Mouse (Mus musculus): ENCODE measurements around the gene Alpk3. TPM values are rescaled to one million over a fixed set of nuclear protein-coding genes. Genes with fewer than 3 reads are reported as not detected.

Gene Alpk3
- total and polyA plus RNA-seq, 3 experiments: 3.9 to 13.8 (median 7.7) TPM

DNA sequence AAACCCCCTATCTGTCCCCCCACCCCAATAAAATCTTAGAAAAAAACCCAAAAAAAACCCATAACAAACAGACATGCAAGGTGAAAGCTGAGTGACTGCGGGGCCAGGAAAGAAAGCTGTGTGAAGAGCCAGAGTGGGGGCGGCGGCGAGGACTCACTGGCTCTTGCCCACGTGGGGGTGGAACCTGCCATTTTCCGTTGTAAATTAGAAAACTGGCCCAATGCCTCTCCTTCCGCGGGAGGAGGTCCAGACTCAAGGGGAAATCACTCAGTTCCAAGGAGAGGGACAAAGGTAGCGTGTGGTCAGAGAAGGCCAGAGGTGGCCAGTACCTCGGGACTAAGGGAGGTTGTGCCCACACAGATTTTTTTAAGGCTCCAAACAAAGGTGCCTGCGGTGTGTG is 4.5 kb downstream of the Alpk3 start:
- no peaks in the 10 kb centered on the region for H3K9me3 ChIP-seq (replicated peaks)
- DNase-seq (ENCODE audit: low spot score): no peak
- H3K36me3 ChIP-seq (replicated peaks): peaks cover 37% of the 10 kb centered on the region
- no peaks in the 10 kb centered on the region for H3K27me3 ChIP-seq (ENCODE audit: insufficient read depth, low read length)
- TF ChIP-seq POLR2AphosphoS5 (IDR thresholded peaks at IDR 0.05; ENCODE audit: insufficient replicate concordance, low read depth, low read length) (no peak), GATA2 (IDR thresholded peaks at IDR 0.05; ENCODE audit: borderline replicate concordance, low read depth, low read length) (no peak), GATA1 (IDR thresholded peaks at IDR 0.05; ENCODE audit: borderline replicate concordance, low read length) (no peak), TAL1 (conservative IDR thresholded peaks at IDR 0.05; ENCODE audit: low read depth, low read length) (no peak), CTCF (IDR thresholded peaks at IDR 0.05; ENCODE audit: low read depth, low read length) (no peak)
- H3K4me1 ChIP-seq (ENCODE audit: insufficient read depth, low read depth, low read length): peaks cover 47% of the 10 kb centered on the region
- no peak overlapping the region for H3K4me3 ChIP-seq (ENCODE audit: low read depth, low read length)
- no peak for ATAC-seq (ENCODE audit: extremely low read depth, insufficient number of reproducible peaks, low FRiP score, poor library complexity, severe bottlenecking)

GRCm38 (mm10) chr7:81063332-81063731 is 5.9 kb downstream of the Alpk3 start:
- DNase-seq (ENCODE audit: low spot score): no peak
- peaks cover 33% of the 10 kb centered on the region for H3K4me1 ChIP-seq (ENCODE audit: insufficient read depth, low read depth, low read length)
- no peak for TF ChIP-seq GATA2 (IDR thresholded peaks at IDR 0.05; ENCODE audit: borderline replicate concordance, low read depth, low read length)
- TF ChIP-seq CTCF (IDR thresholded peaks at IDR 0.05; ENCODE audit: low read depth, low read length): no peak
- no peak for TF ChIP-seq GATA1 (IDR thresholded peaks at IDR 0.05; ENCODE audit: borderline replicate concordance, low read length)
- TF ChIP-seq POLR2AphosphoS5 (IDR thresholded peaks at IDR 0.05; ENCODE audit: insufficient replicate concordance, low read depth, low read length): no peak
- no peak for TF ChIP-seq TAL1 (conservative IDR thresholded peaks at IDR 0.05; ENCODE audit: low read depth, low read length)

GRCm38 (mm10) chr7:81066714-81067113 is 9.3 kb downstream of the Alpk3 start:
- TF ChIP-seq GATA2 (IDR thresholded peaks at IDR 0.05; ENCODE audit: borderline replicate concordance, low read depth, low read length) (no peak), TAL1 (conservative IDR thresholded peaks at IDR 0.05; ENCODE audit: low read depth, low read length) (no peak), CTCF (IDR thresholded peaks at IDR 0.05; ENCODE audit: low read depth, low read length) (no peak), GATA1 (IDR thresholded peaks at IDR 0.05; ENCODE audit: borderline replicate concordance, low read length) (no peak), POLR2AphosphoS5 (IDR thresholded peaks at IDR 0.05; ENCODE audit: insufficient replicate concordance, low read depth, low read length) (no peak)
- H3K4me1 ChIP-seq (ENCODE audit: insufficient read depth, low read depth, low read length): 0 out of 2 replicates have a peak, but pooled peaks cover 6% of the 10 kb centered on the region
- no peak overlapping the region for H3K4me3 ChIP-seq (ENCODE audit: low read depth, low read length)
- ATAC-seq (ENCODE audit: extremely low read depth, insufficient number of reproducible peaks, low FRiP score, poor library complexity, severe bottlenecking) (no peak), DNase-seq (ENCODE audit: low spot score) (no peak)
- H3K27me3 ChIP-seq (ENCODE audit: insufficient read depth, low read length): no peaks in the 10 kb centered on the region
- H3K36me3 ChIP-seq (replicated peaks): peaks cover 53% of the 10 kb centered on the region
- H3K9me3 ChIP-seq (replicated peaks): no peaks in the 10 kb centered on the region

More at GRCm38 (mm10) chr7:81063332-81063731, 5.9 kb downstream of the Alpk3 start:
- no peak for ATAC-seq (ENCODE audit: extremely low read depth, insufficient number of reproducible peaks, low FRiP score, poor library complexity, severe bottlenecking)
- H3K9me3 ChIP-seq (replicated peaks): no peaks in the 10 kb centered on the region
- peaks cover 45% of the 10 kb centered on the region for H3K36me3 ChIP-seq (replicated peaks)
- H3K27me3 ChIP-seq (ENCODE audit: insufficient read depth, low read length): no peaks in the 10 kb centered on the region
- H3K4me3 ChIP-seq (ENCODE audit: low read depth, low read length): no peak overlapping the region

DNA sequence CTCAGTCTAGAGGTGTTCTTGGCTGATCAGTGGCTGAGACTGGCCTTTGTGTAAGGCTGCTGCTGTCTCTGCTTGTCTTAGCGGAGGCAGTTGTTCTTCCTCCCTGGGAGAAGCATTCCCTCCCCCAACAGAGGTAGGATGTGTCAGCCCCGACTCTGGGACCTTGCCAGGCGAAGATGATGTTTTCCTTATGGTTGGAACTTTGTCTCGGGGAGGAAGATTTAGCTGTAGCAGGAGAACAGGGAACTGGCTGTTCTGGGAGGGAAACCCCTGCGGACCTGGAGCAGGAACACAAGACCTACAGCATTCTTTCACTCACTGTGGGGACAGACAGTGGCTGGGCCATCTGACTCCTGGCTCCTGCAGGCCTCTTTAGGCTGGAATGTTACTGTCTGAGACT is 15.1 kb downstream of the Alpk3 start:
- H3K9me3 ChIP-seq (replicated peaks): no peaks in the 10 kb centered on the region
- ATAC-seq (ENCODE audit: extremely low read depth, insufficient number of reproducible peaks, low FRiP score, poor library complexity, severe bottlenecking) (no peak), DNase-seq (ENCODE audit: low spot score) (no peak)
- peaks cover 56% of the 10 kb centered on the region for H3K36me3 ChIP-seq (replicated peaks)
- no peak for TF ChIP-seq GATA2 (IDR thresholded peaks at IDR 0.05; ENCODE audit: borderline replicate concordance, low read depth, low read length)
- no peak for TF ChIP-seq CTCF (IDR thresholded peaks at IDR 0.05; ENCODE audit: low read depth, low read length)
- no peak for TF ChIP-seq TAL1 (conservative IDR thresholded peaks at IDR 0.05; ENCODE audit: low read depth, low read length)
- TF ChIP-seq GATA1 (IDR thresholded peaks at IDR 0.05; ENCODE audit: borderline replicate concordance, low read length): no peak
- no peak for TF ChIP-seq POLR2AphosphoS5 (IDR thresholded peaks at IDR 0.05; ENCODE audit: insufficient replicate concordance, low read depth, low read length)
- no peaks in the 10 kb centered on the region for H3K27me3 ChIP-seq (ENCODE audit: insufficient read depth, low read length)
- no peak overlapping the region for H3K4me3 ChIP-seq (ENCODE audit: low read depth, low read length)
- peaks cover 13% of the 10 kb centered on the region for H3K4me1 ChIP-seq (ENCODE audit: insufficient read depth, low read depth, low read length)

DNA sequence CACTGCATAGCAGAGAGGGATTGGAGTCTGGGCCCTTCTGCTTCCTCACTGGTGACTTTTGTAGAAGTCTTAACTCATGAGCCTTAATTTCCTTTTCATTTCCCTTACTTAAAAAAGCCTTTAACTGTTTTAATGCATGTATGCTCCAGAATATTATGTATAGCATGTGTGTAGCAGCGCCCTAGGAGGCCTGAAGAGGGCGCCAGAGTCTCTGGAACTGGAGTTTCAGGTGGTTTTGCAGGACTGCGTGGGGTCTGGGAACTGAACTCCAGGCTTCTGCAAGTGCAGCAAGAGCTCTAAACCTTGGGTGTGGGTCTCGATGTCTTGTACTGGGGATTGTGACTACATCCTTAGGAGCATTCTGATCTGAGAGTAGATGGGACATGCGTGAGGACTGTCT is 15.9 kb downstream of the Alpk3 start:
- DNase-seq (ENCODE audit: low spot score): no peak
- ATAC-seq (ENCODE audit: extremely low read depth, insufficient number of reproducible peaks, low FRiP score, poor library complexity, severe bottlenecking): no peak
- no peak for TF ChIP-seq GATA1 (IDR thresholded peaks at IDR 0.05; ENCODE audit: borderline replicate concordance, low read length)
- TF ChIP-seq GATA2 (IDR thresholded peaks at IDR 0.05; ENCODE audit: borderline replicate concordance, low read depth, low read length): no peak
- no peak for TF ChIP-seq TAL1 (conservative IDR thresholded peaks at IDR 0.05; ENCODE audit: low read depth, low read length)
- TF ChIP-seq POLR2AphosphoS5 (IDR thresholded peaks at IDR 0.05; ENCODE audit: insufficient replicate concordance, low read depth, low read length): no peak
- TF ChIP-seq CTCF (IDR thresholded peaks at IDR 0.05; ENCODE audit: low read depth, low read length): no peak
- Histone ChIP-seq H3K27me3 (ENCODE audit: insufficient read depth, low read length) (no peaks in the 10 kb centered on the region), H3K36me3 (replicated peaks) (peaks cover 59% of the 10 kb centered on the region), H3K4me3 (ENCODE audit: low read depth, low read length) (no peak overlapping the region), H3K9me3 (replicated peaks) (no peaks in the 10 kb centered on the region), H3K4me1 (ENCODE audit: insufficient read depth, low read depth, low read length) (peaks cover 13% of the 10 kb centered on the region)

GRCm38 (mm10) chr7:81074546-81074945 is 17.1 kb downstream of the Alpk3 start:
- no peak overlapping the region for H3K4me3 ChIP-seq (ENCODE audit: low read depth, low read length)
- H3K9me3 ChIP-seq (replicated peaks): no peaks in the 10 kb centered on the region
- ATAC-seq (ENCODE audit: extremely low read depth, insufficient number of reproducible peaks, low FRiP score, poor library complexity, severe bottlenecking): no peak
- TF ChIP-seq GATA1 (IDR thresholded peaks at IDR 0.05; ENCODE audit: borderline replicate concordance, low read length) (no peak), TAL1 (conservative IDR thresholded peaks at IDR 0.05; ENCODE audit: low read depth, low read length) (no peak), POLR2AphosphoS5 (IDR thresholded peaks at IDR 0.05; ENCODE audit: insufficient replicate concordance, low read depth, low read length) (no peak), GATA2 (IDR thresholded peaks at IDR 0.05; ENCODE audit: borderline replicate concordance, low read depth, low read length) (no peak), CTCF (IDR thresholded peaks at IDR 0.05; ENCODE audit: low read depth, low read length) (no peak)
- peaks cover 13% of the 10 kb centered on the region for H3K4me1 ChIP-seq (ENCODE audit: insufficient read depth, low read depth, low read length)
- no peaks in the 10 kb centered on the region for H3K27me3 ChIP-seq (ENCODE audit: insufficient read depth, low read length)
- DNase-seq (ENCODE audit: low spot score): no peak
- H3K36me3 ChIP-seq (replicated peaks): peaks cover 61% of the 10 kb centered on the region
